In genomic region chr9:27029828-27030762, GRCm38 (mm10) we compare ENCODE assay signal across 8 mouse cellular contexts. TPM values are rescaled to one million over a fixed set of nuclear protein-coding genes. Genes with fewer than 3 reads are reported as not detected.
DNase-seq lines count a peak whose midpoint lies in the region; ATAC-seq lines count a peak whose summit lies in the region.

Vps26b (minus strand) TSS chr9:27030065.
Ncapd3 (plus strand) TSS chr9:27030175.

- peak; percentile 90 to 94 for ATAC-seq in hematopoietic stem cell, adult 5-6 weeks (replicated peaks in 1 of 2; ENCODE audit: insufficient read depth in 1 of 2, low FRiP score in 2 of 2, low TSS enrichment in 1 of 2, low read depth in 1 of 2, poor library complexity in 2 of 2, severe bottlenecking in 2 of 2)
- peak; percentile 97 for ATAC-seq in lung, embryonic 16.5 days (ENCODE audit: low read depth)

- peak within 1 kb of the TSS; percentile 97 for H3K9ac ChIP-seq in lung, embryonic 16.5 days (ENCODE audit: low read length)

- peaks cover 31% of the 10 kb centered on the region for H3K4me1 ChIP-seq in lung, embryonic 16.5 days (replicated peaks; ENCODE audit: control insufficient read depth, insufficient read depth, low read length)

- DNase-seq in MEL-GATA-1-ER (ENCODE audit: extremely low read depth, low read depth): peak; percentile 91
- peak; percentile 95 for DNase-seq in cerebellum, adult 8-10 months
- peak; percentile 98 for DNase-seq in forelimb bud, embryonic 11.5 days (ENCODE audit: low read depth, low spot score)
- peak; percentile 94 for DNase-seq in layer of hippocampus, adult 9-10 months (ENCODE audit: low spot score)
- DNase-seq in ovary, postnatal 10 days (ENCODE audit: low spot score): peak; percentile 88
- DNase-seq in thymus, postnatal 10 days (ENCODE audit: low spot score in 2 of 2): peak; percentile 94 to 95

- H3K36me3 ChIP-seq in lung, embryonic 16.5 days (ENCODE audit: control insufficient read depth, insufficient read depth, low read length): no peaks in the 10 kb centered on the region

- no peaks in the 10 kb centered on the region for H3K9me3 ChIP-seq in lung, embryonic 16.5 days (ENCODE audit: control insufficient read depth, low read length)

- H3K4me3 ChIP-seq in lung, embryonic 16.5 days (ENCODE audit: low read length): peak within 1 kb of the TSS; percentile 97

- under 1% methylated on average over 73 of the region's 80 CpGs for WGBS in lung, embryonic 16.5 days

- H3K27me3 ChIP-seq in lung, embryonic 16.5 days (ENCODE audit: control insufficient read depth, insufficient read depth, low read depth, low read length): no peaks in the 10 kb centered on the region

- H3K4me2 ChIP-seq in lung, embryonic 16.5 days (ENCODE audit: low read depth, low read length): peak within 1 kb of the TSS; percentile 91

- peak within 1 kb of the TSS; percentile 91 for H3K27ac ChIP-seq in lung, embryonic 16.5 days (ENCODE audit: low read length)

RNA-seq across cellular contexts. Expression of gene Vps26b, which starts in this region (rescaled TPM):
- 34.8 and 45.9 TPM in 2 replicates for total RNA-seq in hematopoietic stem cell, adult 5-6 weeks (2017)
- 25.1 and 27.6 TPM in 2 replicates for polyA plus RNA-seq in lung, embryonic 16.5 days (2015; fragmentation: Nextera tagmentation; extraction: Ambion mirVana)

RNA-seq across cellular contexts. Expression of gene Ncapd3, which starts in this region (rescaled TPM):
- 44.2 and 53.5 TPM in 2 replicates for total RNA-seq in hematopoietic stem cell, adult 5-6 weeks (2017)
- polyA plus RNA-seq in lung, embryonic 16.5 days (2015; fragmentation: Nextera tagmentation; extraction: Ambion mirVana): 34.4 and 35.1 TPM in 2 replicates

Comparison
In these comparisons a context has a peak if more than half of its experiments do, and no peak if none do; other contexts are left out.
1. Peak in every context shown above with its lines: DNase-seq, ATAC-seq, H3K4me3 ChIP-seq and H3K27ac ChIP-seq.